Mouse (Mus musculus) neural tube, postnatal 0 days (tissue): Measurements from ENCODE around the gene Rnf121. TPM values are rescaled to one million over a fixed set of nuclear protein-coding genes. Genes with fewer than 3 reads are reported as not detected.

Source experiments
- polyA plus RNA-seq: library from polyadenylated mRNA; unstranded; fragments of >200 nt; fragmentation: Nextera tagmentation; extraction: Ambion mirVana; gene quantifications from 2 replicates; pipeline ENCODE4 v1.2.1, GENCODE M21; 2015

Rnf121 gene
- polyA plus RNA-seq: 27.7 and 28.9 TPM in 2 replicates

DNA sequence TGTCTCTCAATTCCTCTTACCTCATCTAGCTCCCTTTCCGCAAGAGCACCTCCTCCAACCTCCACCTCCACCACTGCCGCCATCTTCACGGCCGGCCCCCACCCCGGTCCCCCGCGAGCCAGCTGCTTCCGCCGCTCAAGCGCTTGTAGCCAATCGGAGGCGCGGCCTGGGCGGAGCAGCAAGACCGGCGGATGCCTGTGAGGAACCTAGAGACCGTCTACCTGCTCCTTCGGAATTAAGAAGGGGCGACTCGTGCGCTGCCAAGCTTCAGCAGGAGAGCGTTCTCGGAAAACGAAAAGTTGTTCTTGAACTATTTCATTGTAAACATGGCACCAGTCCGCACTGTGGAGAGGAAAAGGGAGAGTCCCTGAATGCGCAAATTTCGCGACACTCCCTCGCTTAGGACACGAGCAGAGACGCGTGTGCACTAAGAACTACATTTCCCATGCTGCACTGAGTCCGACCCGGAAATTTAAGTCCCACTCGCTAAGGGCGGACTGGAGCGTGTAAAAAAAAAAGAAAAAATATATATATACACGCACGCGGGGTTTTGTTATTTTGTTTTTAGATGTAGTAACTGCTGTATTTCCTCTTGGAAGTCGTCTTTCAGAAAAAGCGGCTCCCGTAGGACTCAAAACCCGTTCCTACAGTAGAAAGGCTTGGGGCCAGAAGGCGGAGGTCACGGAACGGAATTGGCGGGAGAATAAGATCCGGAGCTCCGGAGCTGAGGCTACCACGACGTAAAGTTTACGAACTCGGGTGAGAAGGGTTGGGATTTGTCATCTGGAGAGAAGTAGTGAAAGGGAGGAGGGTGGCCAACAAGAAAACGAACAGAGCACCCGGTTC is at the start of gene Rnf121, which contains the start of the genes Xndc1 and Xntrpc:
Gene Rnf121 (minus strand): TSS at position 424 of the 846 bp plus-strand sequence.
Gene Xndc1 (plus strand): TSS at position 466 of the 846 bp plus-strand sequence.
Gene Xntrpc (plus strand): TSS at position 668 of the 846 bp plus-strand sequence.

GRCm38 (mm10) chr7:102109171-102109570 is 43.9 kb upstream of the Rnf121 start, which contains the start of gene Art5:
Gene Art5 (minus strand): TSS chr7:102109489.

DNA sequence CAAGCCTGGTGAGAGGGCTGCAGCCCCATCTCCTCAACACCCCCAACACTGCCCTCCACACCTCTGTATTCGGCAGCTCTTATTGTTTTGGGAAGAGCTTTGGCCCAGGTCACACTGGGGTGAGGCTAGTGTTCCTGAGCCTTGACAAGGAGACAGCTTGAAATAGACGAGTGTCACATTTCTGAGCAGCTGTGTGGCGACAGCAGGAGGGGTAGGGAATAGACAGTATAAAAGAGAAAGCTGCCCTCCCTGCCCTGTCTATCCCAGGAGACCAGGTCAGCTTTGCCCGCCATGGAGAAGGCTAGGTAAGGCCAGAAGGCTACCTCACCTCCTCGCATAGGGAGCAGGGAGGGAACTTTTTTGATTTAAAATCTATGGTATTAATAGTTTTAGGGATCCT is 36.2 kb upstream of the Rnf121 start, which contains the start of gene Art1:
Gene Art1 (plus strand): TSS at position 257 of the 400 bp plus-strand sequence.

DNA sequence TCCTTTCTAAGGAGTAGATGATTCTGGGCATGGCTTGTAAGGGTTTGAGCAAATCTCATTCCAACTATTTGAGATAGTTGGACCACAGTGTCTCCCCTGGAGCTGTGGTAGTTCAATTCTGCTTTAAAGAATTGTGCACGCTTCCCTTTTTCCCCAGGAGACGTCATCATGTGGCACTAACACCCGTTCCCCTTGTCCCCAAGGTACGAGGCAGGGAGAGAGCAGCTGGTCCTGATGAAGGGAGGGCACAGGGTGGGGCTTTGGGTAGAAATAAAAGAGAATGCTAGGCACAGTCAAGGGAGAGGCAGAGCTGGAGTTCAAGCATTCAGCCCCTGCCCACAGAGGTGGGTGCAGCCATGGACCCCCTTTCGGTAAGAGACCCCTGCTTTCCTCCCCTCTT is 17.5 kb upstream of the Rnf121 start, which contains the start of gene Trpc2:
Gene Trpc2 (plus strand): TSS at position 301 of the 400 bp plus-strand sequence.

GRCm38 (mm10) chr7:102018590-102018989 is 46.7 kb downstream of the Rnf121 start, which contains the start of gene Il18bp:
Gene Il18bp (minus strand): TSS chr7:102018690.

Other genes starting within 250 kb of the Rnf121 start
- 2.4 and 2.5 TPM in 2 replicates for gene Phox2a, start 247.2 kb downstream of the Rnf121 start, polyA plus RNA-seq
- 19.1 and 19.4 TPM in 2 replicates for gene Inppl1, start 227.2 kb downstream of the Rnf121 start, polyA plus RNA-seq
- 3.6 and 5.0 TPM in 2 replicates for gene Folr2, start 208.3 kb downstream of the Rnf121 start, polyA plus RNA-seq
- 48.7 and 57.7 TPM in 2 replicates for gene Anapc15, start 201.8 kb downstream of the Rnf121 start, polyA plus RNA-seq
- 1.1 and 2.5 TPM in 2 replicates for gene Folr1, start 194.7 kb downstream of the Rnf121 start, polyA plus RNA-seq
- 166 and 177 TPM in 2 replicates for gene Lamtor1, start 159.6 kb downstream of the Rnf121 start, polyA plus RNA-seq
- gene Tomt, start 159.1 kb downstream of the Rnf121 start, polyA plus RNA-seq: not detected in 2 replicates
- gene Lrrc51, start 131.6 kb downstream of the Rnf121 start, polyA plus RNA-seq: 7.3 and 9.4 TPM in 2 replicates
- gene Numa1, start 131.4 kb downstream of the Rnf121 start, polyA plus RNA-seq: 22.7 and 23.1 TPM in 2 replicates
- gene Il18bp, start 46.8 kb downstream of the Rnf121 start, polyA plus RNA-seq: 2.7 and 2.9 TPM in 2 replicates
- gene Xndc1, start within 50 bp of the Rnf121 start, polyA plus RNA-seq: 17.4 and 22.7 TPM in 2 replicates
- gene Xntrpc, start 244 bp upstream of the Rnf121 start, polyA plus RNA-seq: 0.59 and 0.78 TPM in 2 replicates
- gene Trpc2, start 17.6 kb upstream of the Rnf121 start, polyA plus RNA-seq: 0.08 TPM in 1 of 2 replicates, not detected in the other
- 0.22 and 0.27 TPM in 2 replicates for gene Art1, start 36.3 kb upstream of the Rnf121 start, polyA plus RNA-seq
- gene Art5, start 44.0 kb upstream of the Rnf121 start, polyA plus RNA-seq: 0.23 and 0.93 TPM in 2 replicates
- 0.09 TPM in 1 of 2 replicates, not detected in the other for gene Chrna10, start 51.4 kb upstream of the Rnf121 start, polyA plus RNA-seq
- 11.5 and 12.6 TPM in 2 replicates for gene Nup98, start 144.7 kb upstream of the Rnf121 start, polyA plus RNA-seq
- gene Pgap2, start 144.7 kb upstream of the Rnf121 start, polyA plus RNA-seq: 69.0 and 69.2 TPM in 2 replicates
- 23.8 and 27.4 TPM in 2 replicates for gene Rhog, start 190.6 kb upstream of the Rnf121 start, polyA plus RNA-seq
- 18.0 TPM in 2 replicates for gene Stim1, start 202.3 kb upstream of the Rnf121 start, polyA plus RNA-seq